Mouse (Mus musculus) liver, postnatal 0 days (tissue): Measurements from ENCODE around the gene Fbll1.

Source experiments
- CTCF ChIP-seq: sonication (generic); IDR thresholded peaks from 2 replicates; pipeline ENCODE4 v1.5.1; 2016; ENCODE audit warnings: antibody characterized with exemption, low read depth
- EP300 ChIP-seq: IDR thresholded peaks from 2 replicates; pipeline ENCODE4 v1.6.1; 2016; ENCODE audit warnings: antibody characterized with exemption, low read depth, mild to moderate bottlenecking

DNA sequence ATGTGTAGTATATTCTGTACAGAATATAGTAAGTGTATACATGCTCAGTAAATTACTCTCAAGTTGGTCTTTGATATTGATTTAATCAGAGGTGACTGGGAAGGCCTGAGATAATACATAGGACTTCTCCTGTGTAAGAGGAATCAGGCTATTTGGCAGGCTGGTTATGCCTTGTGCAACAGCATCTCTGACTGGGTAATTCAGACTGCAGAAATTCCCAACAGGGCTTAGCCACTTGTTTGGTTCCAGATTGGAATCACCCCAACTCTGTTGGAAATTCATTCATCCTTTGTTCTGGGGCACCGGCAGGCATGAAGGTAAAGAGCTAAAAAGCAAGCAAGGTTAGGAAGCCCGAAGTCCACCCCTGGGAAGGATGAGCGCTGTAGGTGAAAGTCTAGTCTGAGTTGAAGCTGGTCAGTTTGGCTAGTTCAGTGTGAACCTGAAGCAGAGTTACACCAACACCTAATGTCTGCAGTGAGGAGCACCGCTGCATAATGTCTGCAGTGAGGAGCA lies 43.7 kb downstream of the Fbll1 start:
- TF ChIP-seq CTCF, result no peak
- no peak for TF ChIP-seq EP300
